Mouse (Mus musculus) kidney, adult 11 months (tissue): ENCODE results near the gene Apeh.
A peak's percentile ranks its signal among the peaks of the same experiment; 100 is the strongest.

Source experiments
- DNase-seq: peaks from one replicate; pipeline ENCODE4 v3.0.0; 2022

Apeh gene

GRCm38 (mm10) chr9:108073141-108073930 is 21.1 kb downstream of the Apeh start:
- peak; percentile 25 for DNase-seq

GRCm38 (mm10) chr9:108072481-108072924 is 21.9 kb downstream of the Apeh start:
- no peak for DNase-seq

GRCm38 (mm10) chr9:108071801-108072200 is 22.6 kb downstream of the Apeh start:
- no peak for DNase-seq

- no peak for DNase-seq
Measured at GRCm38 (mm10) chr9:108069529-108069928, 24.9 kb downstream of the Apeh start.

GRCm38 (mm10) chr9:108069007-108069406 is 25.4 kb downstream of the Apeh start:
- DNase-seq, result no peak

GRCm38 (mm10) chr9:108067900-108068299 is 26.5 kb downstream of the Apeh start:
- peak; percentile 73 for DNase-seq

- DNase-seq, result no peak
Measured at GRCm38 (mm10) chr9:108067199-108067598, 27.2 kb downstream of the Apeh start.

- no peak for DNase-seq
Measured at GRCm38 (mm10) chr9:108065491-108066011, 28.9 kb downstream of the Apeh start.

GRCm38 (mm10) chr9:108063361-108063760 is 31.0 kb downstream of the Apeh start:
- no peak for DNase-seq

GRCm38 (mm10) chr9:108062142-108062541 is 32.3 kb downstream of the Apeh start:
- no peak for DNase-seq

GRCm38 (mm10) chr9:108058291-108058690 is 36.1 kb downstream of the Apeh start:
- DNase-seq, result no peak

GRCm38 (mm10) chr9:108057262-108057562 is 37.2 kb downstream of the Apeh start:
- no peak for DNase-seq

- no peak for DNase-seq
Measured at GRCm38 (mm10) chr9:108056361-108057261, 37.8 kb downstream of the Apeh start.

GRCm38 (mm10) chr9:108055661-108056237 is 38.7 kb downstream of the Apeh start:
- no peak for DNase-seq

GRCm38 (mm10) chr9:108055061-108055460 is 39.3 kb downstream of the Apeh start:
- no peak for DNase-seq

GRCm38 (mm10) chr9:108054331-108055040 is 39.9 kb downstream of the Apeh start:
- DNase-seq, result no peak

GRCm38 (mm10) chr9:108053665-108054225 is 40.7 kb downstream of the Apeh start:
- DNase-seq, result no peak

- DNase-seq, result peak; percentile 97
Measured at GRCm38 (mm10) chr9:108052885-108053664, 41.3 kb downstream of the Apeh start, which contains the start of gene Amigo3. Amigo3 (plus strand) TSS chr9:108053159.

- DNase-seq, result no peak
Measured at GRCm38 (mm10) chr9:108052411-108052810, 42.0 kb downstream of the Apeh start.

- DNase-seq, result no peak
Measured at GRCm38 (mm10) chr9:108051931-108052220, 42.5 kb downstream of the Apeh start.

- no peak for DNase-seq
Measured at GRCm38 (mm10) chr9:108051184-108051930, 43.0 kb downstream of the Apeh start.
